Mouse (Mus musculus): ENCODE data around the gene Xrcc2.

DNA sequence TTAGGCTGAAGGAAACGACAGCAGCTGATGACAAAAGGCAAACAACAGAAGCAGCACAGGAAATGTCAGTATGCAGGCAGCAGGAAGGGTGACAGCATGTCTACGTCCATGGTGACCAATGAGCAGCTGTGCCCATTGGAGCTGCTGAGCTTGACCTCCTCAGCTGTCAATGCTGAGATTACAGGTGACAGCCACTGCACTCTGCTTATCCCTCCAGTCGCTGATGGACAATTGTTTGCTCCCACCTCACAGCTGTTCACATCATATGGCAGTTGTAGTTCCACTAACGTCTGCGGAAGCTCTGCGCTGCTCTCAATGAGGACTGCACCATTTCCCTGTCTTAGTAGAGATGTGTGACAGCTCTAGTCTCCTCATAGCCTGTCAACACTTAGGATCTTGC, 9.8 kb downstream of the Xrcc2 start:
- no peak for TF ChIP-seq POLR2AphosphoS2 (IDR thresholded peaks at IDR 0.05; ENCODE audit: low read length)
- TF ChIP-seq GATA1 (IDR thresholded peaks at IDR 0.05; ENCODE audit: low read depth, low read length), result no peak
- TF ChIP-seq MEF2A (IDR thresholded peaks at IDR 0.05; ENCODE audit: extremely low read depth, insufficient replicate concordance, low read depth, low read length, poor library complexity, severe bottlenecking), result no peak
- TF ChIP-seq SMC3 (IDR thresholded peaks at IDR 0.05; ENCODE audit: low read depth, low read length), result no peak
- TF ChIP-seq CTCF (IDR thresholded peaks at IDR 0.05 in 2 of 3, conservative IDR thresholded peaks at IDR 0.05 in 1 of 3; ENCODE audit: control insufficient read depth in 1 of 3, insufficient read depth in 1 of 3, low read depth in 2 of 3, low read length in 3 of 3, poor library complexity in 1 of 3, severe bottlenecking in 1 of 3), result no peak
- TF ChIP-seq EP300 (IDR thresholded peaks at IDR 0.05; ENCODE audit: low read depth in 1 of 2, low read length in 2 of 2), result no peak
- TF ChIP-seq ZNF384 (IDR thresholded peaks at IDR 0.05; ENCODE audit: low read depth, low read length), result no peak
- TF ChIP-seq CHD2 (IDR thresholded peaks at IDR 0.05; ENCODE audit: low read length), result no peak
- no peak for TF ChIP-seq TBP (IDR thresholded peaks at IDR 0.05; ENCODE audit: low read depth, low read length)
- no peak for TF ChIP-seq UBTF (IDR thresholded peaks at IDR 0.05; ENCODE audit: borderline replicate concordance, insufficient read depth, low read depth, low read length)

Data from MEL (cell line).